Mouse (Mus musculus) MEL (cell line): ENCODE measurements around the gene Enkur.

Source experiments
- HCFC1 ChIP-seq: IDR thresholded peaks from 2 replicates; pipeline ENCODE4 v1.6.1; 2012; ENCODE audit warnings: low read depth, mild to moderate bottlenecking, inconsistent platforms, low read length, improper control_type of control experiment, moderate library complexity
- POLR2A ChIP-seq, 2 experiments: IDR thresholded peaks; 2 replicates each; pipeline ENCODE4 v1.6.1; 2011 to 2012; ENCODE audit warnings: low read length in 2 of 2, mild to moderate bottlenecking in 2 of 2, control low read depth in 1 of 2, improper control_type of control experiment in 1 of 2, low read depth in 1 of 2, moderate library complexity in 1 of 2; ENCODE audit not compliant: control insufficient read depth in 1 of 2, insufficient read depth in 1 of 2, poor library complexity in 1 of 2
- UBTF ChIP-seq: IDR thresholded peaks from 2 replicates; pipeline ENCODE4 v1.6.1; 2012; ENCODE audit warnings: low read depth, mild to moderate bottlenecking, inconsistent platforms, low read length, improper control_type of control experiment, moderate library complexity, borderline replicate concordance; ENCODE audit not compliant: insufficient read depth
- USF1 ChIP-seq: IDR thresholded peaks from 2 replicates; pipeline ENCODE4 v1.6.1; 2014; ENCODE audit warnings: low read depth, mild to moderate bottlenecking, inconsistent platforms, low read length, improper control_type of control experiment, moderate library complexity

- TF ChIP-seq USF1: no peak
- TF ChIP-seq POLR2A (IDR thresholded peaks at IDR 0.05; ENCODE audit: control insufficient read depth in 1 of 2, insufficient read depth in 1 of 2, low read depth in 1 of 2, low read length in 2 of 2, poor library complexity in 1 of 2): no peak
- no peak for TF ChIP-seq UBTF
- no peak for TF ChIP-seq HCFC1
Observed at GRCm38 (mm10) chr2:21244986-21245385, 39.8 kb upstream of the Enkur start.
